Mouse (Mus musculus) adipocyte (in vitro differentiated cells): Measurements from ENCODE around the gene Cd19.

Experiments
- DNase-seq: peaks from one replicate; pipeline ENCODE4 v3.0.0-alpha.2; 2016; ENCODE audit warnings: low spot score

Gene Cd19

GRCm38 (mm10) chr7:126414725-126415124, at the start of gene Cd19:
Gene Cd19 (minus strand): TSS chr7:126414889.
- no peak for DNase-seq

DNA sequence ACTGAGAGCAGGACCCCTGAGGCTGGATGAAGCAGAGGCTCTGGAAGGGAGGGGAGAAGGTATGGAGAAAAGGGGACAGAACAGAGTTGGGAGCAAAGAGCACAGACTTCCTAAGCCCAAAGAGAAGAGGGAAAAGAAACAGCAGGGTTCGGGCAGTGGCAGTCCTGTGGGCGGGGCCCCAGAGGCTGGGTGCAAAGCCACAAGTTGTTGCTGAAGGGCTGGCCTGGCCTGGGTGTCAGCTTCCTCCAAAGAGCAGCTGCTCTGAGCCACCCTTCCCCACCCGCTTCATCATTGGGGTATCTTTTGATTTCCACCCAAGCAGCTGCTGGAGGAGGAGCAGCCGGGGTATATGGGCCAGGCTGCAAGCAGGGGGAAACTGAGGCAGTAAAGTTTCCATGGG, 49.4 kb upstream of the Cd19 start:
- DNase-seq: no peak

GRCm38 (mm10) chr7:126463547-126463946, 48.9 kb upstream of the Cd19 start:
- DNase-seq: no peak

- no peak for DNase-seq
Observed at GRCm38 (mm10) chr7:126463004-126463403, 48.3 kb upstream of the Cd19 start, which contains the start of gene Atp2a1. Gene Atp2a1 (minus strand): TSS chr7:126463108.

DNA sequence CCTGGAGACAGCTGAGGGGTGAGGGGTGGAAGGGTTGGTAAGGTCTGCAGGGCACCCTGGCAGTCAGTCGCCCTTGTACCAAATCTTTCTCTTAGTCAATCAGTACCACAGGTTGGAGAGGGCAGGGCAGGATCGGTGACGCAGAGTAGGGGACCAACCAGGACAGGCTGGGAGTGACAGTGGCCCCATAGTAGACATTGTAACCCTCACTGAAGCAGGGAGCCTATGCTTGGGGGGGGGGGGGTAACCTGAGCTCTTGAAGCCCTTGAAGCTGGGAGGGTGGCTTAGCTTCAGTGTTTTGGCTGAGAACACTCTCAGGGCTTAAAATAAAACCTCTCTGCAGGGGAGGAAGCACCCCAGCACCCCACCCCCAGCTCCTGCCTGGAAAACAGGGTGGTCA, 46.9 kb upstream of the Cd19 start:
- no peak for DNase-seq

DNA sequence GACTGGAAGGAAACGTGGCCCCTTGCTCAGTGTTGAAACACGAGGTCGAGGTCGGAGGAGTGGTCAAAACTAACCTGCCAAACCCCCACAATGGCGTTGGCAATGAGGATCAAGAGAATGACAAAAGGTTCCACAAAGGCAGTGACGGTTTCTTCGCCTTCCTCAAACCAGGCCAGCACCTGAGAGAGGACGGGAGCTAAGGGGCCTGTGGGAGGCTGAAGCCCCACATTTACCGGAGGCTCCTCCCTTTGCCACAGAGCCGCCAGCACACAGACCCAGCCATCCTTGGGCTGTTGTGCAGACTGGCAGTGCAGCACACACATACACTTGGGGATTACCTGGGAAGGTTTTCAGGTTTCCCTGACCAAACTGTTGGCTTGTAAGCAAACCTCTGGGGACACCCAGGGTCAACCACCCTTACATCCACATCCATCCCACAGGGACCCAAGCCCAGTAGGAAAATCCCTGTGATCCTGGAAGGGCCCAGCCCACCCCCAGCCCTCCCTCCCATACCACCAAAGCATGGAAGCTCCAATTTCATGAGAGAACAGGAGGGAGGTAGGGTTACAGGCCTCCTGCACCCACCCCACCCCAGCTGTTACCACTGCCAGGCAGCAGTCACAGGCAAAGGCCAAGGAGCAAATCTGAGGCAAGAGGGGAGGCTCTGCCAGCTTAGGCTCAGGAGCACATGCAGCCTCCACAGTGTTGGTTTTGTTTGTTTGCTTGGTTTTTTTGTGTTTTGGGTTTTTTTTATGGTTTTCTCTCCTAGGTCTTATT, 46.1 kb upstream of the Cd19 start:
- peak; percentile 38 for DNase-seq

DNA sequence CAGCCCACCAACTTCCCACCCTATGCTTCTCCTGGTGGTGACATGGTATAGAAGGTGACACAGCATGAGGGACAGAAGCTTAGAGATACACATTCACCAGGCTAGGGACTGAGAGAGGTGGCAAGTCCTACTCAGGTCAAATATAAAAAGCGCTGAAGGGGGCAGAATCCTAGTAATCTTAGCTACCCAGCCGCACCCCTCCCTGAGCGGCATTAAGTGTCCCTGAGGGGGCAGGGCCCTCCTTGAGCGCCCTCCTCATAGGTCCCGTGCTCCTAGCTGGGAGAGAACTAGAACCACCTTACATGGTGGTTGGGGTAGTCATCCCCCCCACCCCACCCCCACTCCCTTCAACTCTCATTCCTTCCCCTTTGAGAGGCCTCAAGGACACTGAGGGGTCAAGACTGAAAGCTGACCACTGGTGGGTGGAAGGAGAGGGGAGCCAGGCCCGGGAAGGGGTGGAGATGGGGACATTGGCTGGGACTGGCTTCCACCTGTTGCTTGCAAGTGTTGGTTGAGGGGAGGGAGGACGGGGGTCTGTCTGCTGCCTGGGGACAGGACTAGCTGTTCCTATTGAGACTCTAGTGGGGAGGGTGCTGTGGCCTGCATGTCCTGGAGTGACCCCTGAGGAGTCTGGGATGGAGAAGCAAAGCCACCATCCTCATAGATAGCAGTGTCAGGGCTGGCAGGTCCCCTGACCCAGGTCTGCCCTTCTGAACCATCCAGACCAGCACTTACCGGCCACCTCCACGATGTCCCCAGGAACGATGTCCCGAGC, 44.3 kb upstream of the Cd19 start:
- no peak for DNase-seq

DNA sequence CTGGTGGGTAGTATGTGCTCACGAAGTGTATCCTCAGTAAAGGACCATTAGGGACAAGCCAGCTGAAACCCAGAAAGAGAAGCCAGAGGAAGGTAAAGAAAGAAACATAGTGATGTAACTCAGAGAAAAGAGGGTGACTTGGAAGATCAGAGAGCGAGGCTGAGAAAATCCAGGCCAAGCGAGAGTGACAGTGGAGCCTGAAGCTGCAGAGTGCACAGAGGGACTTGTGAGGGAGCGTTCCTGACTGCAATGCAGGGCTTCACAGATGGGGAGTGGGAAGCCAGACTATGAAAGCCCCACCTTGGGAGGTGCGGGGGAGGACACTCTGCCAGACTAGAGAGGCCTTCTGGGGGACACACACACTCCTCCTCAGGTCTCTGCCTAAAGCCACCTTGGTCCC, 43.5 kb upstream of the Cd19 start:
- no peak for DNase-seq

DNA sequence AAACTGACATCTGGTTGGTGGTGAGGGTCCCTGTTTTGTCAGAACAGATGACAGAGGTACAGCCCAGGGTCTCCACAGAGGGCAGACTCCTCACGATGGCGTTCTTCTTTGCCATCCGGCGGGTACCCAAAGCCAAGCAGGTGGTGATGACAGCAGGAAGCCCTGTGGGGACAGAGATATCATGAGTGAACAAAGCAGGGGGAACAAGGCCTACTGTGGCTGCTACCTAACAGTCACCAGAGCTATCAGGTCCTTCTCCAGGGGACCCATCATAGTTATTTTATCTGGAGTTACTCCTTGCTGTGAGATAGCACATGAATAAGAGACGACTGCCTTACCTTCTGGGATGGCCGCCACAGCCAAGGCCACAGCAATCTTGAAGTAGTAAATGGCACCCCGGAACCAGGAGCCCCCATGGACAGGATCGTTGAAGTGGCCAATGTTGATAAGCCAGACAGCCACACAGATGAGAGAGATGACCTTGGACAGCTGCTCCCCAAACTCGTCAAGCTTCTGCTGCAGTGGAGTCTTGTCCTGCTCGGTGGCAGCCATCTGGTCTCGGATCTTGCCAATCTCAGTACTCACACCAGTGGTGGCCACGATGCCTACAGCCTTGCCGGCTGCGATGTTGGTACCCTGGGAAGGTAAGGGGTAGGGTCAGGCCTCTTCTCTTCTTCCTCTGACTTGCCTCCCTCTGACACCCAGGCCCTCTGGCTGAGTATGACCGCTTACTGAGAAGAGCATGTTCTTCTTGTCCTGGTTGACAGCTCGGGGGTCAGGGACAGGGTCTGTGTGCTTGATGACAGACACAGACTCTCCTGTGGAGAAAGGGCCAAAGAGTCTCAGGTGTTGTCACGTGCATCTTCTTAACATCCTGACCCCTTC, 41.9 kb upstream of the Cd19 start:
- no peak for DNase-seq

- DNase-seq: no peak
Observed at GRCm38 (mm10) chr7:126455242-126455641, 40.6 kb upstream of the Cd19 start.

DNA sequence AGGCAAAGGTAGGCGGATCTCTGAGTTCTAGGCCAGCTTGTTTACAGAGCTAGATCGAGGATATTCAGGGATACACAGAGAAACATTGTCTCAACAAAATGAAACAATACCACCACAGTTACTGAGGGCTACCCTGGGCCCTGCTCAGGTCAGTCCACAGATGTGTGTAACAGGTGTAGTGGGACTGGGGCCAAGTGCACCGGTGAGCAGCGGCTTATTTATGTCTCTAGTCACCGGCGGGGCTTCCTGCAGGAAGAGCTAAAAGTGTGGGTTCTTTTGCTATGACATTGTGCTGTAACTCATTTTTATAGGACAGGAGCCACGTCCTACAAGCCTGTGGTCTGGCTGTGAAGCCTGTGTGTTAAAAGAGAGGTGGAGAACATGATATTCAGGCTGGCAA, 39.2 kb upstream of the Cd19 start:
- no peak for DNase-seq

GRCm38 (mm10) chr7:126452244-126452643, 37.6 kb upstream of the Cd19 start:
- DNase-seq: no peak

GRCm38 (mm10) chr7:126450641-126451040, 36.0 kb upstream of the Cd19 start:
- no peak for DNase-seq

DNA sequence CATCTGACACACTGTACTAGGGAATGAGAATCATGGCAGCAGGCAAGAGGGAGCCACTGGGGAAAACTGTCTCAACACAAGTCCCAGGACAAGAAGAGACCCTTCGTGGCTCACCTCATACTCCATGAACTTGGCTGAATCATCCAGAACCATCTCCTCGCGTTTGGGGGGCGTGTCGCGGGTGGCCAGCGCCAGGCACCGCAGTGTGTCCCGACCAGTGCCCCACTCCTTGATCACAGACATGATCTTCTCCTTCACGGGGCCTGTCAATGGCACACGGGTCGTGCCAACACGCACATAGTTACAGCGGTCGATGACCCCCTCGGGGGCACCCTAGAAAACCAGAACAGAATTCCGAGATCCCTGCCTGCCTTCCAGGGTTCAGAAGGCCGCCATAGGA, 35.3 kb upstream of the Cd19 start:
- no peak for DNase-seq

DNA sequence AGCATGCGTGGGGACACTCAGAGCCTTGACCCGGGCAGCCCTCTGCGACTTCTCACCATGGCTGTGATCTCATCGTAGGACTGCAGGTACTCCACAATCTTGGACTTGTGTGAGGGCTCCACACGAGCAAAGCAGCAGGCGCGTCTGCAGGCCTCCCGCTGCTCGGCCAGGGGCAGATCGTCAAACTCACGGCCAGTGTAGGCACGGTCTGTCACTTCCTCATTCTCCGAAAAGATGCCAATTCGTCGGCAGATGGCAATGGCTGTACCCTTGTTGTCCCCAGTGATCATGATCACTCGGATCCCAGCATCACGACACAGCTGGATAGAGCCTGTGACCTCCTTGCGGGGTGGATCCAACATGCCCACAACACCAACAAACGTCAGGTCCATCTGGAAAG, 33.8 kb upstream of the Cd19 start:
- no peak for DNase-seq

DNA sequence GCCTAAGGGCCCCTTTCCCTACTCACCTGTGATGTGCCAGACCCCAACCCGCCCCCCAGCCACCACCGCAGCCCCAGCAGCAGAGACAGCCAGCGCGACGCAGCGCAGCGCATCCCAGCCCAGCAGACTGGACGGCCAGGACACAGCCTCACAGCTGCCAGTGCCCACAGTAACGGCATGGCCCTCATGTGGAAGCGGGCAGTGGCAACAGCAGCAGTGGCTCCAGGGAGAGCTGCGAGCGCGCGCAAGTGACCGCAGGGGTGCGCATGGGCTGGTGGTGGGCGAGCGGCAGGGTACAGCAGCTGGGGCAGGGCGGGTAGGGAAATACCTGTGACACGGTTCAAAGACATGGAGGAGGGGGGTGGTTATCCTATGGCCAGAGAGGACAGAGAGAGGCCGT, 31.5 kb upstream of the Cd19 start:
- no peak for DNase-seq

DNA sequence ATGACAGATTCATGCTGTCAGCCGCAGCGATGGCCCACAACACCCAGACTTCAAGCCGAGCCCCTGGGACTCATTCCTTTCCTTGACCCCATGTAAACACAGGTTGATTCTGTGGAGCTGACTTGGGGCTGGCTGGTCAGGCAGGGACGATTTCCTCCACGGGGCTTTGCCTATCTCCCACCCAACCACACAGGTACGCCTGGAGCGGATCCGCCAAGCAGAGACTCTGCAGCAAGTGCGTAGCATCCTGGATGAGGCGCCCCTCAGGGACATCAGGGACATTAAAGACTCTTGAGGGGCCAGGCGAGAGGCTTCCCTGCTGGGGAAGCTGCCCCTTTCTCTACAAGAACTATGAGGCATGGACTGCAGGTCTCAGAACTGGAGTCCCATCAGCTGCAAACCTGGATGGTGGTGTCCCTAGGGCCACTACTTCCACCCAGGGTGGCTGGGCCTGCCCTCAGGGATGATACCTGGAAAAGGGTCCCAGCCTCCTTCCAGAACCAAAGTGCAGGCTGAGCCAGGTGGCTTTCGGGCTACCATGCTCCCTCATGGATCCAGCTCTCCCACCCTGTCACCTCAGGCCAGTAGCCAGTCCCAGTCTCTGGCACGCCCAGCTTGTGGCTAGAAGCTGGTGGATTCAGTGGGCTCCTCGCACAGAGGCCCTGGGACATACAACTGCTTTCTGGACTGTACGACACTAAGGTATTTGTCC, 30.6 kb upstream of the Cd19 start:
- no peak for DNase-seq

DNA sequence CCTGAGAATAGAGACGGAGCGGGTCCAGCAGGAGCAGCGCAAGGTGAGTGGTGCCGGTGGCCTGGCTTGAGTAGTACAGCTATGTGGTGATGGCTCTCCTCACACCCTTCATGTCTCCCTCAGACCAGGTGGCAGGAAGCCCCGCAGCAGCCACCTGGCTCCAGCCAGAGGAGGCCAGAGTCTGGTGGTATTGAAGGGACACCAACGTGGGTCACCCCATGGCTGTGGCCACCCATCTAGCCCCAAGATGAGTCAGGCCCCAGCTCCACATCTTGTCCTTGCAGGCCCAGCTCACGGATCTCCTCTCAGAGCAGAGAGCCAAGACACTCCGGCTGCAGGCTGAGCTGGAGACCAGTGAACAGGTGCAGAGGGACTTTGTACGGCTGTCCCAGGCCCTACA, 29.8 kb upstream of the Cd19 start:
- DNase-seq: no peak

- no peak for DNase-seq
Observed at GRCm38 (mm10) chr7:126443997-126444396, 29.3 kb upstream of the Cd19 start.

DNA sequence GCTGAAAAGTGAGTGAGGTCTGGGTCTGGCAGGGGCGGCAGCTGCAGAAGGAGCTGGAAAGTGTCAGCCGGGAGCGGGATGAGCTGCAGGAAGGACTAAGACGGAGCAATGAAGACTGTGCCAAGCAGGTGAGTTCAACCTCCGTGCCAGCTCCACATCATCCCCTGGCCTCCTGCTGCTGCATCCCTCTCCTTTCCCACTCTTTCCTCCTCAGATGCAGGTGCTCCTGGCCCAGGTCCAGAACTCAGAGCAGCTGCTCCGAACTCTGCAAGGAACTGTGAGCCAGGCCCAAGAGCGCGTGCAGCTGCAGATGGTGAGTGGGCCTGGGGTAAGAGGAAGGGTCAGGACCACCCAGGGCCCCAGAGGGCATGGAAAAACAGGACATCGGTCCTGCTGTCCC, 25.4 kb upstream of the Cd19 start:
- DNase-seq: no peak

DNA sequence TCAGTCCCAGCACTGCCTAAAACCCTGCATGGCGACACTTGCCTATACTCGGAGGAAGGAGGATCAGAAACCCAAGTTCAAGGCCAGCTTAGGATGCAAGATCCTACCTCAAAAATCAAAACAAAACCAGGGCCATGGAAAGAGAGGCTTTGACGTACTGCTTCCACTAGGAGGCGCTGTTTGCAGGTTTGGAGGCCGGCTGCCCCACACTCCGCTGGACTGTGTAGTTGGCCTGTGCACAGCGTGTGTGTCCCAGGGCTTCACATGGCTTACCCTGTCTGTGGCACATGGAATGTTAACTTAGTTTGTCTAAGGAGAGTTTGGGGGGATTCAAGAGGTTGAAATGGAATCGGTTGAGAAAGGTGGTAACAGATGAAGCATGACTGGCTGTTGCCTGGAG, 22.2 kb upstream of the Cd19 start:
- peak; percentile 41 for DNase-seq

GRCm38 (mm10) chr7:126435801-126436200, 21.1 kb upstream of the Cd19 start:
- DNase-seq: no peak
